Mouse (Mus musculus) heart, embryonic 13.5 days (tissue): ENCODE measurements around the gene Ndufa11. TPM values are rescaled to one million over a fixed set of nuclear protein-coding genes. Genes with fewer than 3 reads are reported as not detected.

Experiments
- ATAC-seq: fragments of 200-750 bp; cut with Nextera tagmentation; 2 replicates; pipeline ENCODE4 v1.8.0; 2017; ENCODE audit warnings: moderate TSS enrichment; ENCODE audit not compliant: insufficient number of reproducible peaks, low FRiP score, low TSS enrichment; ENCODE audit errors: extremely low read depth
- H3K27ac ChIP-seq: fragments of 300-500 bp; sonication (generic); replicated peaks from 2 replicates; pipeline ENCODE4 v1.5.1; 2015; ENCODE audit warnings: moderate library complexity, mild to moderate bottlenecking, inconsistent platforms
- H3K27me3 ChIP-seq: fragments of 300-500 bp; sonication (generic); replicated peaks from 2 replicates; pipeline ENCODE4 v1.6.1; 2015; ENCODE audit warnings: mild to moderate bottlenecking, inconsistent platforms
- H3K36me3 ChIP-seq: fragments of 300-500 bp; sonication (generic); 2 replicates; pipeline ENCODE4 v1.6.1; 2015; ENCODE audit warnings: mild to moderate bottlenecking, inconsistent platforms
- H3K4me1 ChIP-seq: fragments of 300-500 bp; sonication (generic); 2 replicates; pipeline ENCODE4 v1.6.1; 2015; ENCODE audit warnings: inconsistent platforms
- H3K4me2 ChIP-seq: fragments of 300-500 bp; sonication (generic); 2 replicates; pipeline ENCODE4 v1.6.1; 2015; ENCODE audit warnings: inconsistent platforms, mild to moderate bottlenecking, moderate library complexity
- H3K4me3 ChIP-seq: fragments of 300-500 bp; sonication (generic); 2 replicates; pipeline ENCODE4 v1.5.1; 2015; ENCODE audit warnings: moderate library complexity, mild to moderate bottlenecking, inconsistent platforms
- H3K9ac ChIP-seq: fragments of 300-500 bp; sonication (generic); 2 replicates; pipeline ENCODE4 v1.6.1; 2015; ENCODE audit warnings: inconsistent platforms, mild to moderate bottlenecking, moderate library complexity
- H3K9me3 ChIP-seq: fragments of 300-500 bp; sonication (generic); 2 replicates; pipeline ENCODE4 v1.6.1; 2016; ENCODE audit warnings: inconsistent platforms
- WGBS: fragments of 180-500 bp; shearing (Covaris S2); methylation state at CpG from one replicate; pipeline ENCODE4 v1.1.7; 2015; ENCODE audit warnings: mixed read lengths; 5-methylcytosine and 5-hydroxymethylcytosine counted together
- polyA plus RNA-seq: library from polyadenylated mRNA; unstranded; fragments of >200 nt; fragmentation: Nextera tagmentation; extraction: Ambion mirVana; gene quantifications from 2 replicates; pipeline ENCODE4 v1.2.1, GENCODE M21; 2015

Ndufa11 gene
- polyA plus RNA-seq, 1 experiment from 2014 or later = 783 TPM

DNA sequence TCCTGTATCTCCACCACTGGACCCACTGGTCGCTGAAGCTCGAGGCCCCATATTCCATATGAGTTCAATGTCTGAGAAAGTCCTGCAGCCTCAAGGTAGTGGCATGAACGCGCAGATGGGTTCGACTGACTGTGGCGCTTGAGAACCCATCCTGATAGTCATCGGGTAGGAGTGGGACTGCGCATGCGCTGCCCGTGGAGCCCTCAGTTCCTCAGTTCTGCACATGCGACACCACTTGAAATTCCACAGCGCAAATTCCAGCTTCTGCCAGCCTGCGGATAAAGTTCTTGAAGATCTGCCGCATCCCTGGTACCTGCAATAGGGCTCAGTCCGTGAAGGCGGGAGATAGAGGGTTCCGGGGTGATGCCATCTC, 23.2 kb downstream of the Ndufa11 start:
- no peak overlapping the region for H3K9ac ChIP-seq
- no peak overlapping the region for H3K4me2 ChIP-seq
- H3K27ac ChIP-seq = peak overlapping the region; percentile 82
- peaks cover 19% of the 10 kb centered on the region for H3K4me1 ChIP-seq
- ATAC-seq = no peak
- 54% methylated on average over 17 of the region's 17 CpGs for WGBS
- H3K4me3 ChIP-seq = no peak overlapping the region
- peaks cover 18% of the 10 kb centered on the region for H3K27me3 ChIP-seq
- H3K36me3 ChIP-seq = no peaks in the 10 kb centered on the region
- no peaks in the 10 kb centered on the region for H3K9me3 ChIP-seq

DNA sequence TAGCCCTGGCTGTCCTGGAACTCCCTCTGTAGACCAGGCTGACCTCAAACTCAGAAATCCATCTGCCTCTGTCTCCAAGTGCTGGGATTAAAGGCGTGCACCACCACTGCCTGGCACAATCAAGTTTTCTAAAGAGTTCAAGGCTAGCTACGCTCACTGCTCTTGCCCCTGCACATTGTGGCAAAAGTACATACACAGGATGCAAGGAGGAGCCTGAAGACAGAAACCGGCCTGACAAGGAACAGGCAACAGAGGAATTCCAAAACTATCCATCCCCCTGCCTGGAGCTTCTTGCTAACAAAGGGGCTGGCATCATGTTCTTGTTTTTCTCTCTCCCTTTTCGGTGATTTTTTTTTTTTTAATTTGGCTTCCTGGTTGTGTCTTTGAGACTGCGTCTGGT, 26.6 kb downstream of the Ndufa11 start:
- WGBS = 50% methylated on average over 5 of the region's 5 CpGs

DNA sequence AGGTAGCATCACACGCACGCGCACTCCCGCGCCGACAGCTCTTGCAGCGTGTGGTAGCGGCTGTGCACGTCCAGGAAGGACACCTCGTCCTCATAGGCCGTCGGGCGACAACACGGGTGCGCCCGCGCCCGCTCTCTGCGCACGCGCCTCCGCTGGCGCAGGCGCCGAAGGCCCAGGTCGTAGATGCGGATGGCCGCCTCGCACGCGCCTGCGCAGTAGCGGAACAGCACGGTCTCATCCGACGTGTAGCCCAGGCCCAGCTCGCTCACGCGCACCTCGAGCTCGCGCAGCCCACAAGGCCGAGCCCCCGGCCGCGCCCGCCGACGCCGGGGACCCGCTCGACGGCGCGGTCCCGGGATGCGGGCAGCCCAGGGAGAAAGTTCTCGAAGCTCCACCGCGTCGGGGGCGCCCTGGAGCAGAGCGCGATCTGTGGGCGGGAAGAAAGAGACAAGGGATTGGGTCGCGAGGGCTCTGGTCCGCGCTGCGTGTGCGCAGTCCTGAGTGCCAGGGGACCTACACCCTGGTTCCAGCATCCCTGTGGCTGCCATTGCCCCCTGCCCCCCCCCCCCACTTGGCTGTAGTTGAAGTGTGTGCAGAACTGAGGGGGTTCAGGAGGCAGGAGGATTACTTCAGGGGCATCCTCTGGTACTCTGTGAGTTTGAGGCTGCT, 34.0 kb downstream of the Ndufa11 start:
- H3K4me2 ChIP-seq = peak overlapping the region; percentile 64
- no peak for ATAC-seq
- no peak overlapping the region for H3K27ac ChIP-seq
- peaks cover 23% of the 10 kb centered on the region for H3K4me1 ChIP-seq
- WGBS = 17% methylated on average over 71 of the region's 71 CpGs
- H3K27me3 ChIP-seq = peaks cover 72% of the 10 kb centered on the region
- H3K9ac ChIP-seq = peak overlapping the region; percentile 73
- no peaks in the 10 kb centered on the region for H3K36me3 ChIP-seq
- H3K4me3 ChIP-seq = peak overlapping the region; percentile 45
- no peaks in the 10 kb centered on the region for H3K9me3 ChIP-seq

More for the DNA sequence above, 26.6 kb downstream of the Ndufa11 start:
- Histone ChIP-seq H3K9ac (no peak overlapping the region), H3K27me3 (peaks cover 2% of the 10 kb centered on the region; the same call in 1 of the 2 replicates), H3K4me1 (peaks cover 23% of the 10 kb centered on the region), H3K9me3 (no peaks in the 10 kb centered on the region), H3K4me2 (no peak overlapping the region), H3K4me3 (no peak overlapping the region), H3K36me3 (no peaks in the 10 kb centered on the region), H3K27ac (no peak overlapping the region)
- ATAC-seq = no peak

DNA sequence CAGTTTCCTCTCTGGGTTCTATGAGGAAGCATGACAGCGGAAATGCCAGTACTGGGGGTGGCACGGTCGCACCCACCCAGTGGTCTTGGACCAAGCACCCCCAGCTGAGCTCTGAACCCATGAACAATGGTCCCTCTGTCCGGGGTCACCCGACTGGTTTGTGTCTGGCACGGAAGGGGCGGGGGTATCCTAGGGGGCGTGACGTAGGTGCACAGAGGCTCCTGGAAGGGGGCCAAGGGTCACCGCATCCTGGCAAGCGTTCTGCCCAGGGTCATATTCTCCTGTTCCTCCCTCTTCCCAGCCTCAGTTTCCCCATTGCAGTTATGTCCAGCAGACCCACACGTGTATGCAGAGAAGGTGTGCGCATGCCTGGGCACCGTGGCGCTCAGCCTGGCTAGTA, 35.9 kb downstream of the Ndufa11 start:
- Histone ChIP-seq H3K4me1 (peaks cover 32% of the 10 kb centered on the region), H3K4me2 (no peak overlapping the region), H3K36me3 (no peaks in the 10 kb centered on the region), H3K9me3 (peaks cover 7% of the 10 kb centered on the region; the same call in 1 of the 2 replicates), H3K27ac (no peak overlapping the region), H3K4me3 (no peak overlapping the region), H3K9ac (no peak overlapping the region), H3K27me3 (peaks cover 91% of the 10 kb centered on the region)
- 22% methylated on average over 15 of the region's 15 CpGs for WGBS
- ATAC-seq = no peak

DNA sequence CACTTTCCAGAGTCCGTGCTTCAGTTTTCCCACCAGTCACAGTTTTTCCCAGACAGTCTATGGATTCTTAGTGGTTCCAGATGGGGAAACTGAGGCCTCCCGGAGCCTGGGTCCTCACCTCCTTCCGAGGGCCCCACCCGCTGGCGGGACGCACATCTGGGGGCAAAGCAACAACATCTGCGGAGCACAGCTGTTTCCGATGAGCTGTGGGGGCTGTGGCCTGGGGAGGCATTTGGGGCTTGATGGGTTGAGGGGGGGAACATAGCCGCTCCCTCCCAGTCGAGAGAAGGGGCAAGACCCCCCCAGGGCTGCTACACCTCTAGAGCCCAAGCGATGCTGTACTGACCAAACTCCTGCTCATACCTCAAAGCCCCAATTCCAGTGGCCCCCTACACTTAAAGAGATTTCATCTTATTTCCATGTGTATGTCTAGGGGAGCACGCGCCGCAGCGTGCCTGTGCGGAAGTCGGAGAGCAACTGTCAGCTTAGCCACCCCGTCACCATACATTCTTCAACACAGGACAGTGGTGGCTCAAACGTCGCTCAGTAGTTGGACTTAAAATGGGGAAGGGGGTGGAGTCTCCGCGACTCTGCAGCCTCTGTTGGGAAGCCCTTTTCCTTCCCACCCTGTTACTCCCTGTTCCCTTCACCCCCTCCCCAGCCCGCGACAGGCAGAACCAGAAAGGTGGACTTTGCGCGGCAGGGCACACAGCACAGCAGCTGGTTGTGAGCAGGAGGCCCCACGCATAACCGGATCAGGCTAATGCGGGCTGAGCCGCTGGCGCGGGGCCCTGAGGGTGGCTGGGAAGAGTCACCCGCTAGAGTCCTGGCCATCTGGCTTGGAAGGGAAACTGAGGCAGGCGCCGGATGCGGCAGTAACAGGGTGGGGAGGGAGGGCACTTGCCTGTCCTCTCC, 37.0 kb downstream of the Ndufa11 start:
- H3K4me1 ChIP-seq = peaks cover 32% of the 10 kb centered on the region
- H3K9me3 ChIP-seq = peaks cover 8% of the 10 kb centered on the region; the same call in 1 of the 2 replicates
- no peaks in the 10 kb centered on the region for H3K36me3 ChIP-seq
- no peak for ATAC-seq
- peak overlapping the region; percentile 14; the same call in 1 of the 2 replicates for H3K4me3 ChIP-seq
- H3K4me2 ChIP-seq = peak overlapping the region; percentile 22
- H3K27me3 ChIP-seq = peaks cover 97% of the 10 kb centered on the region
- WGBS = 12% methylated on average over 36 of the region's 36 CpGs
- no peak overlapping the region for H3K27ac ChIP-seq
- H3K9ac ChIP-seq = 0 out of 2 replicates have a peak overlapping the region, but pooled peaks have one; percentile 11

DNA sequence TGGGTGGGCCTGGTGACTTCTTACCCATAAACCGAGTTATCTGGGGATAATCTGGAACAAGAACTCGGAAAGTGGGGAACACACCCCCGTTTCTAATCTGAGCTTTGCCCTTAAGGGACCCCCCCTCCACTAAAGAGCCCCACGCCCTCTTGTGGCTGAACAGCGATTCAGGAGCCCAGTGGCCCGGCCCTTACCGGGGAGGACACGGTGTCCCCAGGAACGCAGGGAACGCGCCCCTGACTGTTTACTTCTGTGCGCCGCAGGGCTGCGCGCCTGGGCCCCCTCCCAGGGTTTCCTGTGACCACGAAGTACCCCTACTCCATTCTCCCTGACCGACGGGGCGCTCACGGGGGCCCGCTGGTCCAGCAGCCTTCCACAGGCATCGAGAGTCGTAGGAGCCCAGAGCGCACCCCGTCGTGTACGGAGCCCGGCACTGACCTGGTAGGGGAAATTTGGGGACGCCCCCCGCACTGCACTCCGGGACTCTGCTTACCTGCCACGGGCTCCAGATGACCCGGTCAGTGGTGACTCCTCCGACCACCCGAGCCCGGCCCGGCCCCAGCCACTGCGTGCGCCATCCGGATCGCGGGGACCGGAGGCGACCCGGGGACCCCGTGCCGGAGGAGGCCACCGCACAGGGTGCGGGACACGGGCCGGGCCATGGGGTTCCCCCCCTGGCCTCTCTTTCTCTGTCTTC, 39.3 kb downstream of the Ndufa11 start:
- H3K4me1 ChIP-seq = peaks cover 29% of the 10 kb centered on the region
- peaks cover 84% of the 10 kb centered on the region for H3K27me3 ChIP-seq
- H3K36me3 ChIP-seq = no peaks in the 10 kb centered on the region
- H3K27ac ChIP-seq = no peak overlapping the region
- H3K4me3 ChIP-seq = peak overlapping the region; percentile 62
- peak overlapping the region; percentile 85 for H3K9ac ChIP-seq
- peak overlapping the region; percentile 97 for H3K4me2 ChIP-seq
- WGBS = 2% methylated on average over 50 of the region's 51 CpGs
- peaks cover 8% of the 10 kb centered on the region; the same call in 1 of the 2 replicates for H3K9me3 ChIP-seq
- no peak; the same call in 1 of the 2 replicates for ATAC-seq

DNA sequence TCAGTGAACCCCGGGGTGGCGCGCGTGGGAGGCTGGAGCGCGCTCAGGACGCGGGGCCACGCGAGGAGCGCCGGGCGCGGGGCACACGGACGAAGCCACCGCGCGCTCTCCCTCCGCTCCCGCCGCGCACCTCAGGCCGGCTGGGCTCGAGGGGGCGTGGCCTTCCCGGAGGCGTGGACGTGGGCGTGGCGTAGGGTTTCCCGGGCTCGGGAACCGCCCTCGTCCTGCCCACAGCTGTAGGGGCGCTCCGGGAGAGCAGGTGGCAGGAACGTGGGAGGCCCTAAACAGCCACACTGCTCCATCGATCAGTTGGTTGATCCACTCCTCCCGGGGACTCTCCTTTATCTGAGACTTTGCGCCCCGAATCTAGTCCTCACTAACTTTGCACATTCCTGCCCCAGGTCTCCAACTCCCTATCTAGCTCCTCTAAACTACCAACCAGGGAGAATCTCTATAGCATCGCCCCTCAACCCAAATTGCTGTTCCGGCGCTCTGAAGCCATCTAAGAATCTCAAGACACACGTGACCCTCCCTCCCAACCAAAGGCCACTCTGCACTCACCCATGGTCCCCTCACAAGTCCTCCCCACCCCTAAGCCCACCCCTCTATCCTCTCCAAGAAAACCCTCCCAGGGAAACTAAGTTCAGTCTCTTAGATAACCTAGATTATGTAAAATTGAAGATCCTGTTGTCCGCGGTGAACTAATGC, 40.0 kb downstream of the Ndufa11 start, which contains the start of gene Nrtn:
Gene Nrtn, minus strand, starts transcription at position 115 of the 708 bp plus-strand sequence.
- Histone ChIP-seq H3K4me2 (peak within 1 kb of the TSS; percentile 97), H3K9ac (peak within 1 kb of the TSS; percentile 85), H3K4me1 (peaks cover 35% of the 10 kb centered on the region), H3K27ac (no peak within 1 kb of the TSS), H3K36me3 (no peaks in the 10 kb centered on the region), H3K4me3 (peak within 1 kb of the TSS; percentile 62), H3K27me3 (peaks cover 77% of the 10 kb centered on the region), H3K9me3 (peaks cover 8% of the 10 kb centered on the region; the same call in 1 of the 2 replicates)
- under 1% methylated on average over 48 of the region's 48 CpGs for WGBS
- peak; percentile 51; the same call in 1 of the 2 replicates for ATAC-seq

DNA sequence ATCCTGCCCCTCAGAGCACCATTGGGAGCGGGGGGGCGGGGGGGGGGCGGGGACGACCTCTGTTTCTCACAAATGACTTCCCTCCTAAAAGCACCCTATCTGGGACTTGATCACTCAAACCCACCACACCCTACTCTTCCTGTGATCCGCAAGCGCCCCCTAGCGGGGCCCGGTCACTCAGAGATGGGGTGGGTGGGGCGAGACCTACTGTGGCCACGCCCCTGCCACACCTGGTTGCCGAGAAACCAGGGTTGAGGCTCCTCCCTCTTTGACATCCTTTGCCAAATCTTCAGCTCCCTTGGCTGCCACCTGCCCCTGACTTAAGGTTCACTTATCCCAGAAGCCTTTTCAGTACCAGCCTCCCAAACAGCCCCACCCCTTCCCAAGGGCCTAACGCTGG, 40.6 kb downstream of the Ndufa11 start:
- H3K4me2 ChIP-seq = peak overlapping the region; percentile 97
- WGBS = 6% methylated on average over 12 of the region's 12 CpGs
- peaks cover 8% of the 10 kb centered on the region; the same call in 1 of the 2 replicates for H3K9me3 ChIP-seq
- peaks cover 72% of the 10 kb centered on the region for H3K27me3 ChIP-seq
- peak overlapping the region; percentile 62; the same call in 1 of the 2 replicates for H3K4me3 ChIP-seq
- H3K36me3 ChIP-seq = no peaks in the 10 kb centered on the region
- peaks cover 40% of the 10 kb centered on the region for H3K4me1 ChIP-seq
- ATAC-seq = 0 out of 2 replicates have a peak, but pooled peaks have one; percentile 6
- no peak overlapping the region for H3K9ac ChIP-seq
- H3K27ac ChIP-seq = no peak overlapping the region

DNA sequence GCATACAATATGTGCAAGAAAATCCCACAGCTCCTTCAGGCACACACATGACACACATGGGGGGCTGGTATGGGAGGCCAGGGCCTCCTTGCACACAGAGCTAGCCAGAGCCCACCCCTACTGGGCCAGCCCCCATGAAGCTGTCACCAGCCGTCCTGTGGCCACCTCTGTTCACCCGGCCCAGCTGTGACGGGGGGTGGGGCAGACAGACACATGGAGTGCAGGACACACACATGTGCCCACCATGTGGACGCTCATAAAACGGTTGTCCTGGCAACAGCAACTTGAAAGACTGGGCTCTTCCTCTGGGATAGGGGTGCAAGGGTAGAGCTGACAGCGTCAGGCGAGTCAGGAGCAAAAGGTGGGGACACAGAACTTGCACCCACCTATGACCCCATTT, 41.7 kb downstream of the Ndufa11 start:
- Histone ChIP-seq H3K36me3 (no peaks in the 10 kb centered on the region), H3K4me2 (no peak overlapping the region), H3K9ac (no peak overlapping the region), H3K4me1 (peaks cover 47% of the 10 kb centered on the region), H3K27me3 (peaks cover 60% of the 10 kb centered on the region), H3K9me3 (peaks cover 8% of the 10 kb centered on the region; the same call in 1 of the 2 replicates), H3K27ac (no peak overlapping the region), H3K4me3 (no peak overlapping the region)
- 64% methylated on average over 7 of the region's 7 CpGs for WGBS
- ATAC-seq = no peak

DNA sequence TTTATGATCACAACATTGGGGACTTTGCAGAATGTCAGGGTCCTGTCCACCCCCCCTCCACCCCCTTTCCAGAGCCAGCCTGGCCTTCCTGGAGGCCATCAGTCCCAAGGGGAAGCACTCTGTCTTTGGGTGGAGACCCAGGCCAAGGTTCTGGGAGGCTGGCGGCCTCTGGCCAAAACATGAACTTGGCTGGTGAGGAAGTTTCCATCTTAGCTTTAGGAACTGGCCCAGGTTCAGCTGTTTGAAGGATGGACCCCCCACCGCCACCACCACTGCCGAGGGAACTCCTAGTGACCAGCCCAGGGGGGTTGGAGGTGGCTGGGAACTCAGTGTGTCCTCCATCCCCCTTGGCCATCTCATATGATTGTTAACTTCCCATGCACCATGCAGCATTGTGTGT, 43.5 kb downstream of the Ndufa11 start:
- no peaks in the 10 kb centered on the region for H3K36me3 ChIP-seq
- H3K4me3 ChIP-seq = no peak overlapping the region
- 44% methylated on average over 3 of the region's 3 CpGs for WGBS
- peaks cover 42% of the 10 kb centered on the region for H3K27me3 ChIP-seq
- H3K27ac ChIP-seq = no peak overlapping the region
- peaks cover 49% of the 10 kb centered on the region for H3K4me1 ChIP-seq
- no peak overlapping the region for H3K9ac ChIP-seq
- H3K9me3 ChIP-seq = peaks cover 8% of the 10 kb centered on the region; the same call in 1 of the 2 replicates
- H3K4me2 ChIP-seq = peak overlapping the region; percentile 92; the same call in 1 of the 2 replicates
- ATAC-seq = no peak
